Mouse (Mus musculus) thymus, adult 2 months (tissue): ENCODE data around the gene Colgalt1.

Experiments used
- CTCF ChIP-seq: fragments of 200-500 bp; IDR thresholded peaks from 2 replicates; pipeline ENCODE4 v1.5.1; 2012; ENCODE audit warnings: mild to moderate bottlenecking, control low read depth, low read length, moderate library complexity, borderline replicate concordance; ENCODE audit not compliant: control insufficient read depth, poor library complexity, insufficient read depth; ENCODE audit errors: extremely low read depth
- POLR2A ChIP-seq: fragments of 200-500 bp; IDR thresholded peaks from 2 replicates; pipeline ENCODE4 v1.6.1; 2012; ENCODE audit warnings: mild to moderate bottlenecking, low read length, control low read depth, moderate library complexity; ENCODE audit not compliant: control insufficient read depth, poor library complexity, insufficient read depth; ENCODE audit errors: extremely low read depth

- TF ChIP-seq POLR2A (no peak), CTCF (no peak)
Measured at GRCm38 (mm10) chr8:71602666-71603334, 8.0 kb upstream of the Colgalt1 start.
